Mouse (Mus musculus) bone marrow macrophage, adult 2 months (primary cell): ENCODE measurements around the gene Ghrhr.

Experiments
- CTCF ChIP-seq: IDR thresholded peaks from 2 replicates; pipeline ENCODE4 v1.5.1; 2012; ENCODE audit warnings: low read depth, mild to moderate bottlenecking, low read length, moderate library complexity
- POLR2A ChIP-seq: IDR thresholded peaks from 2 replicates; pipeline ENCODE4 v1.6.1; 2012; ENCODE audit warnings: mild to moderate bottlenecking, low read depth, low read length, borderline replicate concordance

DNA sequence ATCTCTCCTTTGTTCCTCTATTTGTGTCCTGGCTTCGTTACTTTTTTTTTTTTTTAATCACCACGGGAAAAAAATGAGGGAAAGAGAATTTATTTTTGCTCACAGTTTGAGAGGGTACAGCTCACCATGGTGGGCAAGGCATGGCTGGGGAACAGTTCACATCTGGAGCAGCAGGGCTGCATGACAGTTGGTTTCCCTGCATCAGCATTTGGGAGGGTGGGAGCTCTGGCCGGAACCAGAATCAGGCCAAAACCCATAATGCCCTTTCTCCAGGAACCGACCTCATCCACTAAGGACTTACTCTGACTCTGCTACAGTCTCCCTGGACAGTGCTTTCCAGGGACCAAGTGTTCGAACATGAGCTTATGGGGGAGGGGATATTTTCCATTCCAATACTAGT, 13.2 kb downstream of the Ghrhr start:
- TF ChIP-seq CTCF (no peak), POLR2A (no peak)
